ENCODE assay signal across 16 mouse cellular contexts in genomic region chr11:19227716-19228115, GRCm38 (mm10).
"Had no signal": no experiment of that assay in that cellular context is flagged by ENCODE, and none has a peak within 500 bp of the region (broad histone marks: within the 10 kb centered on the region; RNA-seq: fewer than 3 reads in every experiment).

No protein-coding gene starts in this region.

- H3K4me2 ChIP-seq: limb, embryonic 12.5 days; liver, embryonic 13.5 days; lung, embryonic 15.5 days; midbrain, embryonic 13.5 days; neural tube, embryonic 15.5 days had no signal

- DNase-seq: kidney, adult 18-20 months; kidney, postnatal 10 days; kidney, postnatal 4 days; liver; liver, embryonic 13.5 days; liver, postnatal 0 days; lung, postnatal 14 days; right cerebral cortex, postnatal 4 days; spleen, adult 18-20 months; thymus, adult 18-20 months; thymus, postnatal 25 days had no signal

- H3K9ac ChIP-seq: limb, embryonic 12.5 days; liver, embryonic 13.5 days; liver, postnatal 0 days; lung, embryonic 15.5 days; midbrain, embryonic 13.5 days; neural tube, embryonic 15.5 days had no signal

- H3K4me1 ChIP-seq: liver, embryonic 13.5 days; lung, embryonic 15.5 days; midbrain, embryonic 13.5 days; neural tube, embryonic 15.5 days had no signal

- H3K27me3 ChIP-seq: liver, embryonic 13.5 days; lung, embryonic 15.5 days; midbrain, embryonic 13.5 days; neural tube, embryonic 15.5 days had no signal

- H3K4me3 ChIP-seq: limb, embryonic 12.5 days; liver, embryonic 13.5 days; lung, embryonic 15.5 days; midbrain, embryonic 13.5 days; myocyte; neural tube, embryonic 15.5 days had no signal

- H3K9me3 ChIP-seq: limb, embryonic 12.5 days; liver, embryonic 13.5 days; lung, embryonic 15.5 days; midbrain, embryonic 13.5 days had no signal

- ATAC-seq: liver, postnatal 0 days; midbrain, embryonic 13.5 days had no signal

- H3K36me3 ChIP-seq: limb, embryonic 12.5 days; liver, embryonic 13.5 days; lung, embryonic 15.5 days; midbrain, embryonic 13.5 days; neural tube, embryonic 15.5 days had no signal

- H3K27ac ChIP-seq: limb, embryonic 12.5 days; liver, embryonic 13.5 days; lung, embryonic 15.5 days; midbrain, embryonic 13.5 days; neural tube, embryonic 15.5 days had no signal
